ENCODE assay signal across 8 mouse cellular contexts in the genomic region with DNA sequence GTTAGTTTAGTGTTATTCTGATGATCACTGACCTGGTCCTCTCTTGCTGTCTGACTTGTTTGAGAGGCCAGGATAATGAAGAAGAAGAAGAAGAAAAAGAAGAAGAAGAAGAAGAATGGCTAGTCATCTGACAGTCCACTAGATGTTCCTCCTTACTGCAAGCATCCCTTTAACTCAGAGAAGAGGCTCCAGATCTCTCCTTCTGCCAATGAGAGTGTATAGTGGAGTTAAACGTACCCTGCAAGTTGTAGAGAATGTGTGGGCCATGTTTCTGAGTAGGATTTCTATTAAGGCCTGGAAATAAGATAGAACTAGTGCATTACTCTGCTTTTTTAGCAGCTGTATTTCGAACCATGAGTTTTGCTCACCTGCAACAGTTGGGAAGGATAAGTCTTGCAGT. TPM values are rescaled to one million over a fixed set of nuclear protein-coding genes. Genes with fewer than 3 reads are reported as not detected.
DNase-seq lines count a peak whose midpoint lies in the region; ATAC-seq and TF ChIP-seq lines count a peak whose summit lies in the region.

No protein-coding gene starts in this region.

- H3K27ac ChIP-seq in layer of hippocampus, adult 2 months: peak overlapping the region; percentile 100
- H3K27ac ChIP-seq in brown adipose tissue, adult 24 weeks (replicated peaks; ENCODE audit: low read depth, low read length): no peak overlapping the region
- 0 out of 2 replicates have a peak overlapping the region, but pooled peaks have one; percentile 100 for H3K27ac ChIP-seq in hindbrain, postnatal 0 days
- H3K27ac ChIP-seq in midbrain, postnatal 0 days (ENCODE audit: low read depth, low read length): no peak overlapping the region

- peak overlapping the region; percentile 81 for H3K4me2 ChIP-seq in hindbrain, postnatal 0 days (ENCODE audit: low read depth, low read length)
- peak overlapping the region; percentile 64 for H3K4me2 ChIP-seq in midbrain, postnatal 0 days (ENCODE audit: low read depth, low read length, poor library complexity, severe bottlenecking)

- 34% methylated on average over 2 of the region's 2 CpGs for WGBS in hindbrain, postnatal 0 days
- WGBS in midbrain, postnatal 0 days: 40% methylated on average over 2 of the region's 2 CpGs

- DNase-seq in layer of hippocampus, adult 2 months (ENCODE audit: low spot score in 2 of 2): no peak
- no peak for DNase-seq in layer of hippocampus, postnatal 25 days (ENCODE audit: extremely low spot score in 1 of 2, low spot score in 1 of 2)
- no peak for DNase-seq in hindbrain, postnatal 0 days (ENCODE audit: low spot score)
- no peak for DNase-seq in midbrain, postnatal 0 days (ENCODE audit: low spot score)
- no peak for DNase-seq in left cerebral cortex, adult 11 months (ENCODE audit: low spot score)
- DNase-seq in adrenal gland, postnatal 36 days: no peak
- DNase-seq in urinary bladder, postnatal 25 days (ENCODE audit: low spot score): no peak

- H3K27me3 ChIP-seq in hindbrain, postnatal 0 days (ENCODE audit: insufficient read depth, low read length): no peaks in the 10 kb centered on the region
- H3K27me3 ChIP-seq in midbrain, postnatal 0 days (ENCODE audit: insufficient read depth, low read length): no peaks in the 10 kb centered on the region

- peak overlapping the region; percentile 100 for H3K9ac ChIP-seq in hindbrain, postnatal 0 days (replicated peaks; ENCODE audit: low read length)
- peak overlapping the region; percentile 100 for H3K9ac ChIP-seq in midbrain, postnatal 0 days (replicated peaks; ENCODE audit: low read length, poor library complexity, severe bottlenecking)

- peaks cover 4% of the 10 kb centered on the region; the same call in 1 of the 2 replicates for H3K4me1 ChIP-seq in brown adipose tissue, adult 24 weeks (ENCODE audit: control insufficient read depth, insufficient read depth, insufficient read length, low read length)
- H3K4me1 ChIP-seq in hindbrain, postnatal 0 days (ENCODE audit: insufficient read depth, low read length): peaks cover 3% of the 10 kb centered on the region; the same call in 1 of the 2 replicates
- no peaks in the 10 kb centered on the region; the same call in 1 of the 2 replicates for H3K4me1 ChIP-seq in midbrain, postnatal 0 days (ENCODE audit: insufficient read depth, low read length)

- TF ChIP-seq CTCF in layer of hippocampus, adult 2 months (conservative IDR thresholded peaks at IDR 0.05): no peak
- TF ChIP-seq CTCF in hindbrain, postnatal 0 days (IDR thresholded peaks at IDR 0.05; ENCODE audit: low read depth): no peak
- no peak for TF ChIP-seq CTCF in midbrain, postnatal 0 days (IDR thresholded peaks at IDR 0.05)

- no peaks in the 10 kb centered on the region for H3K9me3 ChIP-seq in hindbrain, postnatal 0 days (ENCODE audit: low read length)
- H3K9me3 ChIP-seq in midbrain, postnatal 0 days (ENCODE audit: low read length): no peaks in the 10 kb centered on the region

- H3K4me3 ChIP-seq in layer of hippocampus, adult 2 months: peak overlapping the region; percentile 70
- peak overlapping the region; percentile 99 for H3K4me3 ChIP-seq in brown adipose tissue, adult 24 weeks (ENCODE audit: insufficient read depth, low read depth, low read length)
- H3K4me3 ChIP-seq in hindbrain, postnatal 0 days (ENCODE audit: low read length): peak overlapping the region; percentile 99
- peak overlapping the region; percentile 97 for H3K4me3 ChIP-seq in midbrain, postnatal 0 days (ENCODE audit: low read depth, low read length)

- H3K36me3 ChIP-seq in hindbrain, postnatal 0 days (ENCODE audit: insufficient read depth, low read length): no peaks in the 10 kb centered on the region
- H3K36me3 ChIP-seq in midbrain, postnatal 0 days (ENCODE audit: insufficient read depth, low read length): no peaks in the 10 kb centered on the region; the same call in 1 of the 2 replicates

- no peak for ATAC-seq in hindbrain, postnatal 0 days
- no peak for ATAC-seq in midbrain, postnatal 0 days (ENCODE audit: low FRiP score)

RNA-seq across cellular contexts. Expression of gene Ep300, which starts 2.5 kb away (rescaled TPM):
- total RNA-seq in layer of hippocampus, adult 2 months (2021): 10 to 100 TPM; 67.8 to 68.4 TPM
- 10 to 100 TPM; 69.2 to 72.8 TPM for total RNA-seq in layer of hippocampus, postnatal 25 days (2021)
- 14.3 and 15.8 TPM in 2 replicates for polyA plus RNA-seq in brown adipose tissue, adult 24 weeks (2012; ENCODE audit: insufficient read depth, insufficient read length, missing spikeins)
- total RNA-seq in hindbrain, postnatal 0 days (2014; rRNA removed): 44.0 and 51.5 TPM in 2 replicates
- polyA plus RNA-seq in hindbrain, postnatal 0 days (2015; fragmentation: Nextera tagmentation; extraction: Ambion mirVana): 12.9 and 13.1 TPM in 2 replicates
- 50.7 and 55.5 TPM in 2 replicates for total RNA-seq in midbrain, postnatal 0 days (2014; rRNA removed)
- polyA plus RNA-seq in midbrain, postnatal 0 days (2015; fragmentation: Nextera tagmentation; extraction: Ambion mirVana): 9.4 and 14.9 TPM in 2 replicates
- total RNA-seq in adrenal gland, postnatal 36 days (2021): 10 to 100 TPM; 69.0 to 69.7 TPM

Comparison
In these comparisons a context has a peak if more than half of its experiments do, and no peak if none do; other contexts are left out.
1. H3K27ac ChIP-seq: peak in layer of hippocampus, adult 2 months (single experiment) and hindbrain, postnatal 0 days (single experiment); none in brown adipose tissue, adult 24 weeks (single experiment) and midbrain, postnatal 0 days (single experiment).
2. Peak in every context shown above with its lines, with median percentiles within 50 percentile points of each other: H3K4me3 ChIP-seq.